Mouse (Mus musculus) hindbrain, postnatal 0 days (tissue): ENCODE measurements around the gene Kcnk2. TPM values are rescaled to one million over a fixed set of nuclear protein-coding genes. Genes with fewer than 3 reads are reported as not detected.

ENCODE experiments used
- ATAC-seq: fragments of 200-750 bp; cut with Nextera tagmentation; 2 replicates; pipeline ENCODE4 v1.8.0; 2017; ENCODE audit warnings: mild to moderate bottlenecking, moderate TSS enrichment, moderate library complexity
- DNase-seq: peaks from one replicate; pipeline ENCODE4 v3.0.0-alpha.2; 2015; ENCODE audit warnings: low spot score
- H3K27ac ChIP-seq: fragments of 300-500 bp; sonication (generic); 2 replicates; pipeline ENCODE4 v1.5.1; 2014; ENCODE audit warnings: mild to moderate bottlenecking
- H3K27me3 ChIP-seq: fragments of 300-500 bp; sonication (generic); 2 replicates; pipeline ENCODE4 v1.6.1; 2014; ENCODE audit warnings: low read length, mixed read lengths; ENCODE audit not compliant: insufficient read depth
- H3K36me3 ChIP-seq: fragments of 300-500 bp; sonication (generic); 2 replicates; pipeline ENCODE4 v1.6.1; 2014; ENCODE audit warnings: low read length, mixed read lengths; ENCODE audit not compliant: insufficient read depth
- H3K4me1 ChIP-seq: fragments of 300-500 bp; sonication (generic); 2 replicates; pipeline ENCODE4 v1.6.1; 2014; ENCODE audit warnings: antibody characterized with exemption, low read length, mixed read lengths; ENCODE audit not compliant: insufficient read depth
- H3K4me2 ChIP-seq: fragments of 300-500 bp; sonication (generic); 2 replicates; pipeline ENCODE4 v1.6.1; 2014; ENCODE audit warnings: low read depth, mild to moderate bottlenecking, low read length, moderate library complexity, mixed read lengths
- H3K4me3 ChIP-seq: fragments of 300-500 bp; sonication (generic); 2 replicates; pipeline ENCODE4 v1.5.1; 2014; ENCODE audit warnings: low read length
- H3K9ac ChIP-seq: fragments of 300-500 bp; sonication (generic); replicated peaks from 2 replicates; pipeline ENCODE4 v1.6.1; 2014; ENCODE audit warnings: mild to moderate bottlenecking, low read length, moderate library complexity, mixed read lengths
- H3K9me3 ChIP-seq: fragments of 300-500 bp; sonication (generic); 2 replicates; pipeline ENCODE4 v1.6.1; 2016; ENCODE audit warnings: low read length, mixed read lengths
- CTCF ChIP-seq: IDR thresholded peaks from 2 replicates; pipeline ENCODE4 v1.5.1; 2016; ENCODE audit warnings: antibody characterized with exemption, control low read depth, low read depth
- WGBS: fragments of 180-500 bp; shearing (Covaris S2); extraction: QIAGEN DNeasy Blood & Tissue Kit; methylation state at CpG from one replicate; pipeline ENCODE4 v1.1.7; 2014; 5-methylcytosine and 5-hydroxymethylcytosine counted together
- polyA plus RNA-seq: library from polyadenylated mRNA; unstranded; fragments of >200 nt; fragmentation: Nextera tagmentation; extraction: Ambion mirVana; gene quantifications from 2 replicates; pipeline ENCODE4 v1.2.1, GENCODE M21; 2015
- total RNA-seq: library from RNA; depleted of rRNA; stranded (reverse); fragments of >200 nt; gene quantifications from 2 replicates; pipeline ENCODE4 v1.2.3, GENCODE M21; 2014

The Kcnk2 gene
- total and polyA plus RNA-seq, 2 experiments from 2014 or later: 13.2 to 16.2 TPM

DNA sequence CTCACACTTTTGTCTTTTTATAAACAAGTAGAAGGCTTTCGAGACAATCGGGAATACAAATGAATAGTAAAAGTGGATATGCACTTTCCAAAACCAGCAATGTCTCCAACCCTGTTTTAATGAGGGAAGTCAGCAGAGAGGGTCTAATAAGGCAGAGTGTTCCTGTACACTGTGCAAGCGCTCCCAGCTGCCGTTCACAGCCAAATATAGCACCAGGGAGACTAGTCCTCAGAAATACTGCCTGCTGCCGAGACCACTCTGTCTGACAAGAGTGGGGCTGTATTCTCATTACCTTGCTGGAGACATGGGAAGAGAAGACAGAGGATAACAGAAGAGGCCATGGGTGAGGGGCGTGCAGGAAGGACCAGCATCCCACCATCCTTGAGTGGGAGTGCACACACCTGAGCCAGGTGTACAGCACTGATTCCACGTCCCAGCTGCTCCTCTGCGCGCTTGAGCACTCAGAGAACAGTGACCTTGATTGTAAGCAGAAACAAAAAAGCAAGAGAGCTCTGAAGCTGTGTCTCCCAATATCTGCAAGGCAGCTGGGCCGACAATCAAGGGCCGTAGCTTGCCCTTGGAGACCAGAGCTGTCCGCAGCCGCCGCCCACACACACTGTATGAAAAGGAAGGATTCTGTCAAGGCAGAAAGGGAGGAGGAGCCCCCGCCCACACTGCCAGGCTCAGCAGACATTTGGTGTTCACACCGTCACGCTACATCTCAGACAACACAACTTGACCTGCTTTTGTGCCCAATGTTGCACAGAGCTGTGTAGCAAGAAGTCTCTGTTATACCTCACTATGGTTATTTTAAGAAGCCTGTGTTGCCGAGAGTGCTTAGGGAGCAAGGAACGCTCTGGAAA lies 173.6 kb downstream of the Kcnk2 start:
- peak; percentile 28 for DNase-seq
- peak; percentile 68; the same call in 1 of the 2 replicates for ATAC-seq
- H3K27ac ChIP-seq: peak overlapping the region; percentile 5; the same call in 1 of the 2 replicates
- TF ChIP-seq CTCF: no peak
- peak overlapping the region; percentile 27 for H3K4me2 ChIP-seq
- H3K4me1 ChIP-seq: peaks cover 5% of the 10 kb centered on the region; the same call in 1 of the 2 replicates
- H3K9ac ChIP-seq: no peak overlapping the region
- H3K36me3 ChIP-seq: no peaks in the 10 kb centered on the region
- no peaks in the 10 kb centered on the region for H3K9me3 ChIP-seq
- H3K27me3 ChIP-seq: no peaks in the 10 kb centered on the region
- H3K4me3 ChIP-seq: no peak overlapping the region
- WGBS: 47% methylated on average over 19 of the region's 19 CpGs

DNA sequence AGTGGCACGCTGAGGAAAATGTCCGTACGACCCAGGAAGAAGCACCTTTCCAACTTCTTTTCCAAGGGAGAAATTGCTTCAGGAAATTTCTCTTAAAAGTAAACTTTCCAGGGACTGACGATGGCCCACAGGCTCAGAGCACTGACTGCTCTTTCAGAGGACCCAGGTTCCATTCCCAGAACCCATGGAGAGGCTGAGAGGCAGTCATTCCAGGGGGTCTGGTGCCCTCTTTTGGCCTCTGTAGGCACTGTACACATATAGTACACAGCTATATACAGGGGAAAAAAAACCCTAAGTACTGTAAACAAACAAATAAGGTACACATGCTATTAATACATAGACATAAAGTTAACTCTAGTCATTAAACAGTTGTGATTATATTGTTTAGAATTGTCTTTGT lies 174.6 kb downstream of the Kcnk2 start:
- no peak overlapping the region for H3K4me3 ChIP-seq
- 75% methylated on average over 4 of the region's 4 CpGs for WGBS
- DNase-seq: no peak
- no peaks in the 10 kb centered on the region for H3K27me3 ChIP-seq
- H3K4me1 ChIP-seq: peaks cover 5% of the 10 kb centered on the region; the same call in 1 of the 2 replicates
- peak; percentile 37; the same call in 1 of the 2 replicates for TF ChIP-seq CTCF
- no peaks in the 10 kb centered on the region for H3K9me3 ChIP-seq
- no peak overlapping the region for H3K4me2 ChIP-seq
- no peak for ATAC-seq
- H3K36me3 ChIP-seq: no peaks in the 10 kb centered on the region
- H3K9ac ChIP-seq: no peak overlapping the region
- no peak overlapping the region for H3K27ac ChIP-seq

DNA sequence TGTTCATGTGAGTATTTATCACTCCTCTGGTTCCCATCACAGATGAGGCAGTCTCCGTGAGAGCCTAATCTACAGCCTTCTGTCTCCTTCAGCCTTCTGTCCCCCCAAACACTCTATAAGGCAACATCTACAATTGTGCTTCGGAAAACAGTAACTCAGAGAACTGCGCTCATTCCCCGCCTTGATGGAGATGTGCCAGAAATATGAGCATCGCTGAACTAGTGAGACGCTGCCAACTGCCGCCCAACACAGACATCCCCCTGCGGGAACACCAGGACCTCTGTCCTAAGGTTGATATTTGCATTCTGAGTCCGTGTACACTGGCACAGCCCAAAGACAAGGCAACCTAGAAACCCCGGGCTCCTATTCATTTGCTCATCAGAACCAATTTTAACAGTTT lies 183.0 kb downstream of the Kcnk2 start:
- ATAC-seq: peak; percentile 33; the same call in 1 of the 2 replicates
- Histone ChIP-seq H3K9ac (no peak overlapping the region), H3K27ac (peak overlapping the region; percentile 64; the same call in 1 of the 2 replicates), H3K4me2 (peak overlapping the region; percentile 30), H3K4me3 (no peak overlapping the region), H3K9me3 (no peaks in the 10 kb centered on the region), H3K36me3 (no peaks in the 10 kb centered on the region), H3K27me3 (no peaks in the 10 kb centered on the region), H3K4me1 (peaks cover 23% of the 10 kb centered on the region)
- DNase-seq: peak; percentile 80
- no peak for TF ChIP-seq CTCF
- WGBS: 29% methylated on average over 10 of the region's 10 CpGs

DNA sequence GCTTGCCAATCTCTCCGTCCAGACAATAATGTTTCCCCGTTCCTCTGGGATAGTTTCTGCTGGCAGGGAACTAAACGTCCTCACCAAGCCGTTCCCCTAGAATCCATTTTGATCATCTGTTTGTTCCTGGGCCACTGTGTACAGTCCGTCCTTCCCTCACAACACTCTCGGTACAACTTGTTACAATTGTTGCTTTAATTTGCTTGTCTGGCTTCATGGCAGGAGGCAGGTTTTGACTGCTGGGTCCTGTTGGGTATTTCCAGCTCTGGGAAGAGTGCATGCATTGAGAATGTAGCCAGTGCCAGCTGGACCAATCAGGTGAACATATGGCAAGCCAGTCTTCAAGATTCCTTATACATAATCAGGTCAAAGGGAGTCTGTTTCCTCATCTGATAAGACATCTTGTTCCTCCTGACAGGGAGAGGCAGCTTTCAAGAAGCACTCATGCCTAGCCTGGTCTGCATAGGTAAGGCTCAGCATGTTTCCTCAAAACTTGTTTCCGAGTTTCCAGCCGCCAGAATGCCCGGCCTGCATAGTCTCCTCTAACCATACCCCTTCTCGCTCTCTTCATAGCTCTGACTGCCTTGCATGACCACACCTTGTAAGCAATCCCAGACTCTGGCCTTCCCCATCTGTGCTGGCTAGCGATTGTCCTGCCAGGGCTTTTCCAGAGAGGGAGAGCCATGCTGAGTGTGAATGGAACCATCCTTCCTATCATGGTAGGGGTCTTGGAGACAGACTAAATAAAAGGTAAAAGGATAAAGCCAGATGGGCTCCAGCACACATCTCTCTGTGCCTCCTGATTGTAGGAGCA lies 184.1 kb downstream of the Kcnk2 start:
- ATAC-seq: peak; percentile 68
- no peak overlapping the region for H3K9ac ChIP-seq
- no peaks in the 10 kb centered on the region for H3K27me3 ChIP-seq
- H3K27ac ChIP-seq: peak overlapping the region; percentile 64
- H3K4me3 ChIP-seq: no peak overlapping the region
- 56% methylated on average over 11 of the region's 11 CpGs for WGBS
- H3K4me2 ChIP-seq: peak overlapping the region; percentile 29; the same call in 1 of the 2 replicates
- H3K9me3 ChIP-seq: no peaks in the 10 kb centered on the region
- peak; percentile 61 for DNase-seq
- no peak for TF ChIP-seq CTCF
- H3K4me1 ChIP-seq: peaks cover 24% of the 10 kb centered on the region
- no peaks in the 10 kb centered on the region for H3K36me3 ChIP-seq

DNA sequence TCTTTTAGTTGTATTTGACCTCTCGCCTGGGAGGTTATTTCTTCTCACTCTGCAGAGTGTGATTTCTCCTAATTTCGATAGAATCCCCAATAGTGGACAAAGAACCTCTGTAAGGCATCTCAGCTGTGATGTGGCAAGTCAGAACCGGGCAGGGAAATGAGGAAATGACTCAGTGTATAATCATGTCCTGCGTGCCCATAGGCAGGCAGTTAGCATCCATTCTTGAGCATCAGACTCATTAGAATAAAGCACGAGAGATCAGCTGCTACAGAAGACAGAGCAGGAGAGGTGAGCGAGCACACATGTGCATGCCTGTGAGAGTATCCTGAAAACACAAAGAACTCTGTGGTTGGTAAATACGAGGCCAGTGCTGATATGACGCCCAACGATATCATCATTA lies 186.9 kb downstream of the Kcnk2 start:
- TF ChIP-seq CTCF: no peak
- DNase-seq (no peak), ATAC-seq (no peak)
- H3K4me2 ChIP-seq: no peak overlapping the region
- no peak overlapping the region for H3K4me3 ChIP-seq
- H3K4me1 ChIP-seq: peaks cover 24% of the 10 kb centered on the region
- H3K9me3 ChIP-seq: no peaks in the 10 kb centered on the region
- no peak overlapping the region for H3K9ac ChIP-seq
- WGBS: 71% methylated on average over 9 of the region's 9 CpGs
- H3K27me3 ChIP-seq: no peaks in the 10 kb centered on the region
- no peak overlapping the region for H3K27ac ChIP-seq
- no peaks in the 10 kb centered on the region for H3K36me3 ChIP-seq

DNA sequence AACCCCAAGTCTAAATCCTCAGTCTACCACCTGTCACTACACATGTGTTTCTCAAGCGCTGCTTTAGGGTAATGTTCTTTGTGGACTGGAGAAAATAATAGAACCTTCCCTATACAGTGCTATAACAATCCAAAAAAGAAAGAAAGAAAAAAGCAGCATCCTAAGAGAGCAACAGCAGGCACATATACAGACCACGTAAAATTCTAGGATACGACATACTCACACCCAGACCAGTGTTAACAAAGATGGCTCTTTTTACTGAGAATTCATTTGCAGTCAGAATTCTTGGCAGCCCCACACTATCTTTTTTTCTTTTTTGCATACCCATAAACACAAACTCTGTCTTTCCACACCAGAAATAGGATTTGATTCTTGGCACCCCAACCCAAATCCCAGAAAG lies 187.6 kb downstream of the Kcnk2 start:
- Histone ChIP-seq H3K4me1 (peaks cover 24% of the 10 kb centered on the region), H3K36me3 (no peaks in the 10 kb centered on the region), H3K4me3 (no peak overlapping the region), H3K9ac (no peak overlapping the region), H3K27ac (no peak overlapping the region), H3K9me3 (no peaks in the 10 kb centered on the region), H3K4me2 (no peak overlapping the region), H3K27me3 (no peaks in the 10 kb centered on the region)
- 74% methylated on average over 3 of the region's 3 CpGs for WGBS
- DNase-seq (no peak), ATAC-seq (no peak)
- TF ChIP-seq CTCF: no peak
